Mouse (Mus musculus) MEL (cell line): Measurements from ENCODE around the gene Mms19.
A peak's percentile ranks its signal among the peaks of the same experiment; 100 is the strongest.

Source experiments
- CHD1 ChIP-seq: IDR thresholded peaks from 2 replicates; pipeline ENCODE4 v1.6.1; 2012; ENCODE audit warnings: low read depth, mild to moderate bottlenecking, inconsistent platforms, low read length, improper control_type of control experiment
- CTCF ChIP-seq, 3 experiments: IDR thresholded peaks in 2 of 3; conservative IDR thresholded peaks in 1 of 3; 2 replicates each; pipeline ENCODE4 v1.5.1; 2011 to 2012; ENCODE audit warnings: low read length in 3 of 3, low read depth in 2 of 3, mild to moderate bottlenecking in 2 of 3, improper control_type of control experiment in 1 of 3, inconsistent platforms in 1 of 3, mixed read lengths in 1 of 3, moderate library complexity in 1 of 3; ENCODE audit not compliant: control insufficient read depth in 1 of 3, insufficient read depth in 1 of 3, poor library complexity in 1 of 3, severe bottlenecking in 1 of 3
- EP300 ChIP-seq, 2 experiments: IDR thresholded peaks; 2 replicates each; pipeline ENCODE4 v1.6.1; 2011; ENCODE audit warnings: improper control_type of control experiment in 2 of 2, low read length in 2 of 2, low read depth in 1 of 2, mild to moderate bottlenecking in 1 of 2
- GATA1 ChIP-seq: IDR thresholded peaks from 2 replicates; pipeline ENCODE4 v1.6.1; 2011; ENCODE audit warnings: low read depth, low read length, improper control_type of control experiment
- MAFK ChIP-seq: IDR thresholded peaks from 2 replicates; pipeline ENCODE4 v1.6.1; 2011; ENCODE audit warnings: low read depth, mild to moderate bottlenecking, low read length, improper control_type of control experiment, borderline replicate concordance
- MYC ChIP-seq: IDR thresholded peaks from 2 replicates; pipeline ENCODE4 v1.6.1; 2011; ENCODE audit warnings: low read depth, mild to moderate bottlenecking, low read length, improper control_type of control experiment, moderate library complexity
- POLR2A ChIP-seq, 2 experiments: IDR thresholded peaks; 2 replicates each; pipeline ENCODE4 v1.6.1; 2011 to 2012; ENCODE audit warnings: low read length in 2 of 2, mild to moderate bottlenecking in 2 of 2, control low read depth in 1 of 2, improper control_type of control experiment in 1 of 2, low read depth in 1 of 2, moderate library complexity in 1 of 2; ENCODE audit not compliant: control insufficient read depth in 1 of 2, insufficient read depth in 1 of 2, poor library complexity in 1 of 2
- POLR2AphosphoS2 ChIP-seq: IDR thresholded peaks from 2 replicates; pipeline ENCODE4 v1.6.1; 2011; ENCODE audit warnings: low read length, improper control_type of control experiment
- RCOR1 ChIP-seq: IDR thresholded peaks from 2 replicates; pipeline ENCODE4 v1.6.1; 2012; ENCODE audit warnings: low read depth, mild to moderate bottlenecking, inconsistent platforms, low read length, improper control_type of control experiment
- SIN3A ChIP-seq: IDR thresholded peaks from 2 replicates; pipeline ENCODE4 v1.6.1; 2012; ENCODE audit warnings: low read length, improper control_type of control experiment, inconsistent platforms
- TBP ChIP-seq: IDR thresholded peaks from 2 replicates; pipeline ENCODE4 v1.8.0; 2011; ENCODE audit warnings: low read depth, low read length, improper control_type of control experiment
- ZC3H11A ChIP-seq: IDR thresholded peaks from 2 replicates; pipeline ENCODE4 v1.6.1; 2012; ENCODE audit warnings: low read depth, mild to moderate bottlenecking, inconsistent platforms, low read length, improper control_type of control experiment

- no peak for TF ChIP-seq MYC
- no peak for TF ChIP-seq POLR2AphosphoS2
- no peak for TF ChIP-seq CHD1
- TF ChIP-seq GATA1 = no peak
- TF ChIP-seq EP300 (IDR thresholded peaks at IDR 0.05; ENCODE audit: low read depth in 1 of 2, low read length in 2 of 2) = no peak
- no peak for TF ChIP-seq CTCF (IDR thresholded peaks at IDR 0.05 in 2 of 3, conservative IDR thresholded peaks at IDR 0.05 in 1 of 3; ENCODE audit: control insufficient read depth in 1 of 3, insufficient read depth in 1 of 3, low read depth in 2 of 3, low read length in 3 of 3, poor library complexity in 1 of 3, severe bottlenecking in 1 of 3)
- no peak for TF ChIP-seq POLR2A (IDR thresholded peaks at IDR 0.05; ENCODE audit: control insufficient read depth in 1 of 2, insufficient read depth in 1 of 2, low read depth in 1 of 2, low read length in 2 of 2, poor library complexity in 1 of 2)
- TF ChIP-seq MAFK = no peak
- TF ChIP-seq SIN3A = no peak; the same call in 1 of the 2 replicates
- peak; percentile 1; the same call in 1 of the 2 replicates for TF ChIP-seq RCOR1
- TF ChIP-seq TBP = no peak
- no peak for TF ChIP-seq ZC3H11A
These were observed 604 bp upstream of the Mms19 start, which contains the start of gene Ubtd1 for GRCm38 (mm10) chr19:41981595-41981927.
